Mouse (Mus musculus) liver, embryonic 14.5 days (tissue): Measurements from ENCODE around the gene Cdh12. TPM values are rescaled to one million over a fixed set of nuclear protein-coding genes. Genes with fewer than 3 reads are reported as not detected.

Source experiments
- ATAC-seq: fragments of 200-750 bp; cut with Nextera tagmentation; 2 replicates; pipeline ENCODE4 v1.8.0; 2017; ENCODE audit warnings: moderate number of reproducible peaks, mild to moderate bottlenecking, moderate library complexity; ENCODE audit not compliant: insufficient read depth
- DNase-seq, 3 experiments: peaks; one replicate each; pipeline ENCODE4 v3.0.0-alpha.2; 2012 to 2013; ENCODE audit warnings: low read depth in 3 of 3, low spot score in 3 of 3
- H3K27ac ChIP-seq: fragments of 300-500 bp; sonication (generic); 2 replicates; pipeline ENCODE4 v1.5.1; 2014; ENCODE audit warnings: moderate library complexity, mild to moderate bottlenecking, control low read depth, inconsistent platforms
- H3K27me3 ChIP-seq: fragments of 300-500 bp; sonication (generic); 2 replicates; pipeline ENCODE4 v1.6.1; 2014; ENCODE audit warnings: mild to moderate bottlenecking, low read length, moderate library complexity; ENCODE audit not compliant: control insufficient read depth, insufficient read depth
- H3K36me3 ChIP-seq: fragments of 300-500 bp; sonication (generic); replicated peaks from 2 replicates; pipeline ENCODE4 v1.6.1; 2014; ENCODE audit warnings: low read depth; ENCODE audit not compliant: control insufficient read depth, insufficient read depth
- H3K4me1 ChIP-seq, 2 experiments: fragments of 200-500 bp in 1 of 2; fragments of 300-500 bp in 1 of 2; sonication (generic) in 1 of 2; replicated peaks; 2 replicates each; pipeline ENCODE4 v1.6.1; 2012 to 2014; ENCODE audit warnings: antibody characterized with exemption in 1 of 2, inconsistent platforms in 1 of 2, low read length in 1 of 2; ENCODE audit not compliant: control insufficient read depth in 2 of 2, insufficient read depth in 2 of 2
- H3K4me2 ChIP-seq: fragments of 300-500 bp; sonication (generic); 2 replicates; pipeline ENCODE4 v1.6.1; 2014; ENCODE audit warnings: low read depth, mild to moderate bottlenecking, control low read depth, moderate library complexity
- H3K4me3 ChIP-seq, 2 experiments: fragments of 200-500 bp in 1 of 2; fragments of 300-500 bp in 1 of 2; sonication (generic) in 1 of 2; 2 replicates each; pipeline ENCODE4 v1.5.1; 2012 to 2014; ENCODE audit warnings: low read depth in 2 of 2, low read length in 2 of 2, mild to moderate bottlenecking in 2 of 2, control low read depth in 1 of 2, inconsistent platforms in 1 of 2, moderate library complexity in 1 of 2; ENCODE audit not compliant: insufficient read depth in 1 of 2
- H3K9ac ChIP-seq: fragments of 300-500 bp; sonication (generic); replicated peaks from 2 replicates; pipeline ENCODE4 v1.6.1; 2014; ENCODE audit warnings: mild to moderate bottlenecking, control low read depth, moderate library complexity
- H3K9me3 ChIP-seq: fragments of 300-500 bp; sonication (generic); 2 replicates; pipeline ENCODE4 v1.6.1; 2016; ENCODE audit warnings: low read length, mixed read lengths; ENCODE audit not compliant: control insufficient read depth
- CTCF ChIP-seq: IDR thresholded peaks from 2 replicates; pipeline ENCODE4 v1.5.1; 2016; ENCODE audit warnings: antibody characterized with exemption, low read depth, control low read depth
- EP300 ChIP-seq: IDR thresholded peaks from 2 replicates; pipeline ENCODE4 v1.6.1; 2016; ENCODE audit warnings: antibody characterized with exemption, low read depth
- WGBS: fragments of 180-500 bp; shearing (Covaris S2); extraction: QIAGEN DNeasy Blood & Tissue Kit; methylation state at CpG from one replicate; pipeline ENCODE4 v1.1.7; 2014; ENCODE audit not compliant: insufficient replicate concordance; 5-methylcytosine and 5-hydroxymethylcytosine counted together
- microRNA-seq: library from miRNA; unstranded; fragments of <30 nt; microRNA quantifications from one replicate; pipeline ENCODE4, GENCODE M21; 2016
- polyA plus RNA-seq, 2 experiments: library from polyadenylated mRNA; depleted of rRNA in 1 of 2; stranded (reverse) in 1 of 2; unstranded in 1 of 2; fragments of >200 nt; fragmentation: Nextera tagmentation in 1 of 2; extraction: Ambion mirVana in 1 of 2; gene quantifications; 2 replicates each; pipeline versions ENCODE4 v1.2.1 to v1.2.3; 2012 to 2014

The Cdh12 gene
- polyA plus RNA-seq, 2 experiments: not detected

- no peak for DNase-seq
- TF ChIP-seq CTCF (no peak), EP300 (no peak)
- H3K36me3 ChIP-seq: no peaks in the 10 kb centered on the region
- no peak overlapping the region for H3K4me3 ChIP-seq
- no peaks in the 10 kb centered on the region for H3K27me3 ChIP-seq
- H3K9ac ChIP-seq: no peak overlapping the region
- H3K4me2 ChIP-seq: no peak overlapping the region
- no peak for ATAC-seq
- H3K27ac ChIP-seq: no peak overlapping the region
- H3K9me3 ChIP-seq: no peaks in the 10 kb centered on the region
- no peaks in the 10 kb centered on the region for H3K4me1 ChIP-seq
- 40% methylated on average over 4 of the region's 4 CpGs for WGBS
These were observed 1155.4 kb downstream of the Cdh12 start for GRCm38 (mm10) chr15:21604510-21604909.

Small RNA genes lying within 50 kb of the gene (microRNA-seq; reads per million reads assigned to microRNA genes)
- not detected for gene Gm27397

Other genes starting within 250 kb of the Cdh12 start
- gene Acot10, start 217.5 kb downstream of the Cdh12 start, polyA plus RNA-seq (2012; rRNA removed): not detected in 2 replicates
- gene Acot10, start 217.5 kb downstream of the Cdh12 start, polyA plus RNA-seq (2014; fragmentation: Nextera tagmentation; extraction: Ambion mirVana): 0.06 TPM in 1 of 2 replicates, not detected in the other